Comparison of ENCODE assay signal across 8 mouse cellular contexts in the genomic region with DNA sequence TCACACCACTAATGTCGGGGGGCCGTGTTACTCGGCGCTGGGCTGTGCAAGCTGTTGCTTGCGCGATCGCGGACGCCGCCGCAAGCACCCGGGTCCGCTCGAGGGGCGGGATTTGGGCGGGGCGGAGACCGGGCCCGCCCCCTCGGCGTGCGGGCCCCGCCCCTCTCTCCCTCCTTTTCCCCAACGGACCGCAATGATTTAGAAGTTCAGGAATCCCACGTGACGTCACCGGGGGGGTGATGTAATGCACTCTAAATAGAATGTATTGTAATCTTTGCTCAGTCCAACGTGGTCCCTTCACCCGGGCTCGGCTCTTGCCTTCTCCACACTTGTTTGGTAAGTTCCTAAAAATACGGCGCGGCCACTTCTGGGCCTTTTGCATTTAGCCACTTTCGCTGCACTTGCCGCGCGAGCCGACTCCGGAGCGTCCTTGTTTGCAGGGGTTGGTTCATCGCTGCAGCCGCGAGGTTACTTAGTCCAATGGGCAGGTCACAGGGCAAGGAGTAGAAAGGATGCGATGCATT. TPM values are rescaled to one million over a fixed set of nuclear protein-coding genes. Genes with fewer than 3 reads are reported as not detected.
DNase-seq lines count a peak whose midpoint lies in the region; ATAC-seq and TF ChIP-seq lines count a peak whose summit lies in the region.

A gene (plus strand): TSS at position 233 of the 524 bp plus-strand sequence.

- no peaks in the 10 kb centered on the region for H3K36me3 ChIP-seq in embryonic facial prominence, embryonic 11.5 days (replicated peaks; ENCODE audit: control insufficient read depth, insufficient read depth, low read depth, low read length)
- no peaks in the 10 kb centered on the region for H3K36me3 ChIP-seq in heart, adult 2 months (ENCODE audit: control insufficient read depth, insufficient read depth, low read length)
- H3K36me3 ChIP-seq in kidney, adult 2 months (ENCODE audit: control insufficient read depth, insufficient read depth, low read length), result no peaks in the 10 kb centered on the region
- no peaks in the 10 kb centered on the region for H3K36me3 ChIP-seq in limb, embryonic 12.5 days
- H3K36me3 ChIP-seq in midbrain, embryonic 13.5 days, result no peaks in the 10 kb centered on the region
- no peaks in the 10 kb centered on the region for H3K36me3 ChIP-seq in small intestine, adult 2 months (ENCODE audit: control insufficient read depth, insufficient read depth, low read length)

- intact Hi-C loops in heart, adult 2 months (cut with DNase I), result loop anchor here (5.0 kb wide), 3 partner anchors 230 to 820 kb away; no protein-coding TSS in a partner anchor

- H3K79me2 ChIP-seq in heart, adult 2 months (replicated peaks; ENCODE audit: control insufficient read depth, insufficient read depth, low read length), result no peaks in the 10 kb centered on the region

- H3K9me3 ChIP-seq in embryonic facial prominence, embryonic 11.5 days (replicated peaks; ENCODE audit: control insufficient read depth, low read length), result no peaks in the 10 kb centered on the region
- no peaks in the 10 kb centered on the region for H3K9me3 ChIP-seq in limb, embryonic 12.5 days
- no peaks in the 10 kb centered on the region for H3K9me3 ChIP-seq in midbrain, embryonic 13.5 days

- peak; percentile 68 for ATAC-seq in embryonic facial prominence, embryonic 11.5 days (replicated peaks; ENCODE audit: insufficient number of reproducible peaks, low FRiP score, low TSS enrichment, low read depth)
- peak; percentile 87 for ATAC-seq in limb, embryonic 12.5 days (ENCODE audit: insufficient number of reproducible peaks, insufficient read depth, low FRiP score, low TSS enrichment, low read depth)
- ATAC-seq in midbrain, embryonic 13.5 days, result peak; percentile 77
- ATAC-seq in erythroblast, adult 5-6 weeks (replicated peaks; ENCODE audit: low FRiP score, poor library complexity, severe bottlenecking), result no peak

- TF ChIP-seq CTCF in heart, adult 2 months (IDR thresholded peaks at IDR 0.05), result no peak
- TF ChIP-seq CTCF in kidney, adult 2 months (conservative IDR thresholded peaks at IDR 0.05; ENCODE audit: insufficient read depth, insufficient read length, low read depth, low read length), result no peak
- no peak for TF ChIP-seq CTCF in small intestine, adult 2 months (IDR thresholded peaks at IDR 0.05; ENCODE audit: extremely low read depth, insufficient read length, insufficient replicate concordance, low read depth, low read length)

- peak; percentile 84 to 91 for DNase-seq in adrenal gland, postnatal 36 days
- peak; percentile 94 for DNase-seq in embryonic facial prominence, embryonic 11.5 days (ENCODE audit: low spot score)
- DNase-seq in heart, adult 2 months, result peak; percentile 91 to 93
- DNase-seq in kidney, adult 2 months, result peak; percentile 90

- H3K4me3 ChIP-seq in embryonic facial prominence, embryonic 11.5 days (ENCODE audit: low read depth, low read length), result peak within 1 kb of the TSS; percentile 67
- H3K4me3 ChIP-seq in heart, adult 2 months, result peak within 1 kb of the TSS; percentile 75
- peak within 1 kb of the TSS; percentile 38 for H3K4me3 ChIP-seq in kidney, adult 2 months (ENCODE audit: insufficient read depth, low read depth, low read length)
- H3K4me3 ChIP-seq in limb, embryonic 12.5 days (replicated peaks), result peak within 1 kb of the TSS; percentile 78
- peak within 1 kb of the TSS; percentile 48 for H3K4me3 ChIP-seq in midbrain, embryonic 13.5 days (replicated peaks)
- H3K4me3 ChIP-seq in small intestine, adult 2 months (ENCODE audit: low read depth, low read length), result peak within 1 kb of the TSS; percentile 62

- no peak within 1 kb of the TSS for H3K27ac ChIP-seq in embryonic facial prominence, embryonic 11.5 days (replicated peaks; ENCODE audit: low read depth, low read length)
- peak within 1 kb of the TSS; percentile 81 for H3K27ac ChIP-seq in heart, adult 2 months
- H3K27ac ChIP-seq in kidney, adult 2 months (ENCODE audit: insufficient read depth, low read depth, low read length), result no peak within 1 kb of the TSS
- H3K27ac ChIP-seq in limb, embryonic 12.5 days, result peak within 1 kb of the TSS; percentile 79
- no peak within 1 kb of the TSS for H3K27ac ChIP-seq in midbrain, embryonic 13.5 days
- peak within 1 kb of the TSS; percentile 19; the same call in 1 of the 2 replicates for H3K27ac ChIP-seq in small intestine, adult 2 months (ENCODE audit: insufficient read depth, low read depth, low read length)

- H3K4me2 ChIP-seq in embryonic facial prominence, embryonic 11.5 days (ENCODE audit: low read depth, low read length), result peak within 1 kb of the TSS; percentile 92
- H3K4me2 ChIP-seq in limb, embryonic 12.5 days, result peak within 1 kb of the TSS; percentile 92
- H3K4me2 ChIP-seq in midbrain, embryonic 13.5 days (replicated peaks), result peak within 1 kb of the TSS; percentile 86

- TF ChIP-seq EP300 in heart, adult 2 months (IDR thresholded peaks at IDR 0.05; ENCODE audit: insufficient read depth, low read depth, low read length), result no peak

- TF ChIP-seq POLR2A in heart, adult 2 months (IDR thresholded peaks at IDR 0.05; ENCODE audit: insufficient read depth, low read depth, low read length), result peak; percentile 60; the same call in 1 of the 2 replicates
- TF ChIP-seq POLR2A in kidney, adult 2 months (IDR thresholded peaks at IDR 0.05; ENCODE audit: low read depth, low read length), result no peak
- TF ChIP-seq POLR2A in small intestine, adult 2 months (IDR thresholded peaks at IDR 0.05; ENCODE audit: low read depth, low read length), result no peak

- WGBS in embryonic facial prominence, embryonic 11.5 days, result 0% methylated on average over 45 of the region's 45 CpGs
- WGBS in heart, adult 2 months, result under 1% methylated on average over 45 of the region's 45 CpGs
- under 1% methylated on average over 45 of the region's 45 CpGs for WGBS in kidney, adult 2 months
- WGBS in limb, embryonic 12.5 days, result under 1% methylated on average over 45 of the region's 45 CpGs
- under 1% methylated on average over 45 of the region's 45 CpGs for WGBS in midbrain, embryonic 13.5 days
- WGBS in small intestine, adult 2 months, result under 1% methylated on average over 45 of the region's 45 CpGs

- peaks cover 9% of the 10 kb centered on the region for H3K27me3 ChIP-seq in embryonic facial prominence, embryonic 11.5 days (ENCODE audit: control insufficient read depth, insufficient read depth, low read length)
- H3K27me3 ChIP-seq in heart, adult 2 months (ENCODE audit: control insufficient read depth, insufficient read depth, low read length), result no peaks in the 10 kb centered on the region
- H3K27me3 ChIP-seq in kidney, adult 2 months (replicated peaks; ENCODE audit: control insufficient read depth, insufficient read depth, low read length), result no peaks in the 10 kb centered on the region; the same call in none of the 2 replicates
- peaks cover 36% of the 10 kb centered on the region for H3K27me3 ChIP-seq in limb, embryonic 12.5 days
- peaks cover 87% of the 10 kb centered on the region for H3K27me3 ChIP-seq in midbrain, embryonic 13.5 days
- peaks cover 41% of the 10 kb centered on the region for H3K27me3 ChIP-seq in small intestine, adult 2 months (ENCODE audit: control insufficient read depth, insufficient read depth, low read length)

- H3K9ac ChIP-seq in embryonic facial prominence, embryonic 11.5 days (replicated peaks; ENCODE audit: low read length), result peak within 1 kb of the TSS; percentile 71
- H3K9ac ChIP-seq in heart, adult 2 months (ENCODE audit: low read depth, low read length), result peak within 1 kb of the TSS; percentile 74
- H3K9ac ChIP-seq in limb, embryonic 12.5 days (replicated peaks), result peak within 1 kb of the TSS; percentile 85
- H3K9ac ChIP-seq in midbrain, embryonic 13.5 days (replicated peaks), result peak within 1 kb of the TSS; percentile 56

- H3K4me1 ChIP-seq in embryonic facial prominence, embryonic 11.5 days (ENCODE audit: control insufficient read depth, insufficient read depth, low read length), result no peaks in the 10 kb centered on the region
- 0 out of 2 replicates have a peak, but pooled peaks cover 1% of the 10 kb centered on the region for H3K4me1 ChIP-seq in heart, adult 2 months (ENCODE audit: control insufficient read depth, insufficient read depth, low read length)
- H3K4me1 ChIP-seq in kidney, adult 2 months (ENCODE audit: control insufficient read depth, insufficient read depth, low read length), result no peaks in the 10 kb centered on the region
- H3K4me1 ChIP-seq in limb, embryonic 12.5 days (replicated peaks), result peaks cover 33% of the 10 kb centered on the region
- peaks cover 29% of the 10 kb centered on the region for H3K4me1 ChIP-seq in midbrain, embryonic 13.5 days (replicated peaks)
- H3K4me1 ChIP-seq in small intestine, adult 2 months (ENCODE audit: control insufficient read depth, insufficient read depth, insufficient read length, low read length), result peaks cover 5% of the 10 kb centered on the region

RNA-seq across cellular contexts. Expression of the gene that starts here (rescaled TPM):
- total RNA-seq in adrenal gland, postnatal 36 days (2021), result 1 to 10 TPM; 2.1 to 3.2 TPM
- 11.7 and 13.6 TPM in 2 replicates for polyA plus RNA-seq in embryonic facial prominence, embryonic 11.5 days (2014; fragmentation: Nextera tagmentation; extraction: Ambion mirVana)
- 1 to 10 TPM; 6.1 to 8.4 TPM for total RNA-seq in heart, adult 2 months (2021)
- 3.5 TPM in 2 replicates for polyA plus RNA-seq in heart, adult 2 months (2012; rRNA removed)
- 0.67 and 0.90 TPM in 2 replicates for polyA plus RNA-seq in kidney, adult 2 months (2012; rRNA removed)
- polyA plus RNA-seq in limb, embryonic 12.5 days (2016; fragmentation: Nextera tagmentation; extraction: Ambion mirVana), result 60.5 and 84.2 TPM in 2 replicates
- 4.3 and 4.5 TPM in 2 replicates for polyA plus RNA-seq in midbrain, embryonic 13.5 days (2015; fragmentation: Nextera tagmentation; extraction: Ambion mirVana)
- polyA plus RNA-seq in small intestine, adult 2 months (2012; rRNA removed), result 1.1 and 1.3 TPM in 2 replicates
- total RNA-seq in erythroblast, adult 5-6 weeks (2015; ENCODE audit: low replicate concordance), result not detected in 2 replicates
- total RNA-seq in erythroblast, adult 5-6 weeks (2017; ENCODE audit: low replicate concordance), result not detected in 2 replicates

Comparison
In these comparisons a context has a peak if more than half of its experiments do, and no peak if none do; other contexts are left out.
1. Peak in DNase-seq and H3K4me3 ChIP-seq in kidney, adult 2 months; RNA of the gene not detected or under 1 TPM.
2. H3K27ac ChIP-seq: peak in heart, adult 2 months (single experiment), limb, embryonic 12.5 days (single experiment) and small intestine, adult 2 months (single experiment); none in embryonic facial prominence, embryonic 11.5 days (single experiment), kidney, adult 2 months (single experiment) and midbrain, embryonic 13.5 days (single experiment).
3. Peak in every context shown above with its lines, with median percentiles within 50 percentile points of each other: DNase-seq, H3K4me2 ChIP-seq, H3K4me3 ChIP-seq and H3K9ac ChIP-seq.